Mouse (Mus musculus) kidney, adult 8-10 months (tissue): ENCODE measurements at regions not wholly inside any gene's neighbourhood (a gene's known extent, or its start where the extent isn't known, plus 50 kb on each side); places are given as distances from the start of the nearest gene placed in this dataset.

Source experiments
- DNase-seq, 2 experiments: peaks; one replicate each; pipeline ENCODE4 v3.0.0; 2022

DNA sequence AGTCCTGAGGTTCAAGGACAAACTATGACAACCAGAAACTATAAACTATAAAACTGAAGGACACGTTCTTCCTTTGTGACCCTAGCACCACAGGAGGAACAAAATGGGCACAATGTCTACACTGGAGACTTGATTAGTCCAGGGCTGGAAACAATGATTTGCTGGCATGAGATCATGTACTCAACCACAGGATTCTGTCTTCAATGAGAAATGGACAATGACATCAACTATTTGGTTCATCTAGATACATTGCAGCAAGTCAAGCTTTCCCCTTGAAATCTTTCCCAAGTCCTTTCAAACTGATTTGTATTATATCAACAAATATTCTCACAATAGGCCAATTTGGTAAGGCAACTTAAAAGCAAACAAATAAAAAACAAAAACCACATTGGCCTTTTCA lies 98.6 kb upstream of the Fn1 start:
- no peak for DNase-seq

DNA sequence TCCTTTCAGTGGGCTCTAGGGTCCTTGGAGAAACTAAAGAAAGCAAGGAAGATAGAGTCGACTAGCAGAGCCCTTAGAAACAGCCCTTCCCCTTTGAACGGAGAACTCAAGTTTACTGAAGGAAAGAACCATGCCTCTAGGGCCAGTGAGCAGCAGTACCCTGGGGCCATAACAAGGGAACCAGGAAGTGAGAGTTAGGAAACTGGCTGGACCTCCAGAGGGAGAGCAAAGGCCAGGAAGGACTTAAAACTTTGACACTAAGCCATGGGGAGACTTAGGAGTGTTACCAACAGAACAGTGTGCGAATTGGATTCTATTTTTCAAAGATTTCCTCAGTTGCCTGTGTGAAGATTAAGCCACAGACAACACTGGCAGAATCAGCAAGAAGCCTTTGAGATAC lies 82.6 kb upstream of the Fn1 start:
- DNase-seq = no peak

DNA sequence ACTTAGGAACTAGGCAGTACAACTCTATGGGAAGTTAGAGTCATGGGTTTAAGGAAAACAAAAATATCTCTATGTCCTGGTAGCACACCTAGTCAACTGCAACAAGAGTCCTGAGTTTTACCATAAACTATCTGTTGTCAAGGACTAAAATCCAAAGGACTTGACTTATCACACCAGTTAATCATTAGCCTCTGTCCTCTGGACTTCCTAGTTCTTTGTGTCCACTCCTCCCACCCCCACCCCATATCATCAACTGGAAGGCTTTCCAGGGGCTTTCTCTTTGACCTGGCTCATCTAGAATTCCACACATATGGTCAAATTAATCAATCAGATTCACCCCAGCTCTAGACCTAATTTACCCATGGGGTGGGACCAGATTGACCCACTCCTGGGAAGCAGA lies 78.6 kb upstream of the Fn1 start:
- no peak for DNase-seq

DNA sequence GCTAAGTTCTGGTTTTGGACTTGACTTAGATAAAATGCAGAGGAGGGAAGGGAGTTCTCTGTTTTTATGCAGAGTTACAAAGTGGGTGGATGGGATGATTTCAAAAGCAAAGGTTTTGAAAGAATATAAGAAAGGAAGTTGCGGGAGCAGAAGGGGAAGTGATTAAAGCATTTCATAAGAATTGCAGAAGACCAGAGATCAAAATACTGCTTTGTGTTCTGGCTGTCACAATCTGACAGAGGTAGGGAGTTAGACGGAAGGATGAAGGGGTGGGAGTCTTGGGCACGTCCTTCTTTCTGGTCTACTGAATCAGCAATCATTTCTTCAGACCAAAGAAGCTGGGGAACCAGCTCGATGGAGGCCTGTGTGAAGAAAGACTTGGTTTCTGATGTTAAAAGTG lies 78.0 kb upstream of the Fn1 start:
- DNase-seq = no peak

DNA sequence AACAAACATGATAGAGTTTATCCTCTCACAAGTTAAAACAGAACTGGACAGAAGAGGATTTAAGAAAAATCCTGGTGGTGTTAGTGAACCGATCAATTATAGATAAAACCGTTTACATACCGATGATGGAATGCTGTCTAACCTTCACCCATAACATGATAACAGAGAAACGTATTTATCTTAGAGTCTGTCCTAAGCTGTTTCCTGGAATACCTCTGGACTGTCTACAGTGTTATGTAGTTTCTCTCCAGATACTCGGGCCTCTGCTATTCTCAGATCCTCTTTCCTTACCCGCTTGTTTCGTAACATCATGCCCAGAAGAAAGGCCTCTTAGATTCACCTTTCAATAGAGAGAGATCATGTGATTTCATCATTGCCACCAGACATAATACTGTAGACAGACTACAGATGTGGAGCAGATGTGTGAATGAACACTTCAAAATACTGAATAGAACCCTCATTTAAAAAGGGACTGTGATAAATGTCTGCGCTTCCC lies 75.9 kb upstream of the Fn1 start:
- no peak for DNase-seq

DNA sequence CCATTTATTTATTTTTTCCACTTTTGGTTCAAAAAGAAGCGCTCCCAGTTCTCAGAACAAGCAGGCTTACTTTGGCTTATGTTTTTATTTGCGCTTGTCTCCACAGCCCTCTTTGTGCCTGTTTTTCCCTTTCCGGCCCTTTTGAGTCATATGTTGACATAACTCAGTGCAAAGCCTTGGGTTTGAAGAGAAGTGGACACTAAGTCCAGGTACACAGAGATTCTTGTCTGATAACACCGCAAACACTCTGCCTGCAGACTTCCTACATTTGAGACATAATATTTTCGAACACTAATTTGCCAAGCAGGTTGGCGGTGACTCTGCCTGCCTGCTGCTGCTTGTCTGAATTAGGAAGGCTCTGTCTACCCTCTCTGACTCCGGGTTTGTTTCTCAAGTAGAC lies 70.8 kb upstream of the Fn1 start:
- DNase-seq = no peak

DNA sequence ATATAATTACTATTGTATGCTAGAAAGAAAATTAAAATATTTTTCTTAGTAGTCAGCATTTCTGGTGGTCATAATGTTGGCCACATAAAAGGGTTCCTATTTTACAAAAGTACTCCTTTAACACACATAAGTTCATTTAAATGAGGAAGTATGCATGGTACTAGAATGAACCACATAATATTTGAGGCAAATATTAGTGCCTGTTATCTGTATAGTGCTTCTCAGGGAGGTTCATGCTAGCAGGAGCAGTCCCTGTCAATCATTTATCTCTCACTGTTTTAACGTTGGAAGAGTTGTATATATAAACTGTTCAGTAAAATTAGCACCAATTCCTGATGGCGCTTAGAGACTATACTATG lies 70.0 kb upstream of the Fn1 start:
- no peak for DNase-seq

DNA sequence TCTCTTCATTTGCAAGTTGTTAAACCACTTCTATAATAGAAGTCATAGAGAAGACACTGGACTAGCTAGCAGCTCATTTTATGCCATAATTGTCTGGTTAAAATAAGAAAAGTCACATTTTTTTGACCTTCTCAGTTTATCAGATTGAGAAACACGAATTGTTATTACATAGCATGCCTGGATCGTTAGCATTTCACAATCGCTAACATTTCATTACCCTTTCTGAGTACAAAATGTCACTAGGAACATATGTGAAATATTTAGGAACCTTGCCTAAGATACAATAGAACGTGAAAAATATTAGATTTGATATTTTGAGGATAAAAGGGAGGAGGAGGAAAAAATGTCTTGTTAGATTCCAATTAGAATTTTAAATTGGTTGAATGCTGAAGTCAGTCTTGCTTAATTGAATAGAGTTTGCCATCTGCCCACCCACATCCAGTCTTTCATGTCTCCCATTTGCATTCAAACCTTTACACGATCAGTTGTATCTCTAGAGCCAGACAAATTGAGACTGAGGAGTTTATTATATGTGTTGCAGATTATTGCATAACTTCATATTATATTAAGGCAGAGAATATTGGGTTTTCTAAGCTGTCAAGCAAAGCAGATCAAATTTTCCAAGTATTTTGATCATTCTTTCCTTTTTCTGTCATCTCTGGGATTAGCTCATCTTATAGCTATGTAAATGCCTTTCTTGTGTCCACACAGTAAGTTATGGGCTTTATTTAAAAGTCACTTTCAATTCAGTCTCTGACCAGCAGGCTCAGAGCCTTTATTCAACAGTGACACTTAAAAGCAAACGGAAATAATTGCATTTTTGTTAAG lies 69.4 kb upstream of the Fn1 start:
- no peak for DNase-seq
